Mouse (Mus musculus) lung, postnatal 0 days (tissue): ENCODE measurements around the gene Tex9.

Source experiments
- CTCF ChIP-seq: IDR thresholded peaks from 2 replicates; pipeline ENCODE4 v1.5.1; 2016; ENCODE audit warnings: antibody characterized with exemption, mild to moderate bottlenecking
- EP300 ChIP-seq: IDR thresholded peaks from 2 replicates; pipeline ENCODE4 v1.6.1; 2016; ENCODE audit warnings: antibody characterized with exemption, mild to moderate bottlenecking, control low read depth

DNA sequence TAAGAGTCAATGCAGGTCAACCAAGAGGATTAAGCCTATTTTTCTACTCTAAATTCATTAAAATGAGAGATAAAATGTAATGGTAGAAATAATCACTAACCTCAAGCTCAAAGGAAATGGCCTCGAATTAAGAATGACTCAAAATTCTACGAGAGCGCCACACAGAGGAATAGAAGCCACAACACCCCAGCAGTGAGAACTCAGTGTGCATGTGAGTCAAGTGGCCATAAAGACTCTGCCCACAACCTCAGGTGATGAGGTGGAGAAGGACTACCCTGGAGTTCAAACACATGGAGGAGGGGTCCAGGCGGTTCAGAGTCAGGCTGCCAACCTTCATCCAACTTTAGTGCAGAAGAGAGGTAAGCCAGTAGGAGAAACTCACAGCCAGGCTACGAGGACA lies 2.9 kb downstream of the Tex9 start:
- TF ChIP-seq CTCF (no peak), EP300 (no peak)
